Mouse (Mus musculus) midbrain, embryonic 11.5 days (tissue): ENCODE data around the gene Slc38a11. TPM values are rescaled to one million over a fixed set of nuclear protein-coding genes. Genes with fewer than 3 reads are reported as not detected.
A peak's percentile ranks its signal among the peaks of the same experiment; 100 is the strongest.

Experiments used
- ATAC-seq: fragments of 200-750 bp; cut with Nextera tagmentation; 2 replicates; pipeline ENCODE4 v1.8.0; 2017; ENCODE audit warnings: moderate TSS enrichment, moderate library complexity; ENCODE audit not compliant: low FRiP score
- DNase-seq: peaks from one replicate; pipeline ENCODE4 v3.0.0; 2015; ENCODE audit warnings: low spot score; ENCODE audit errors: missing footprints
- H3K27ac ChIP-seq: fragments of 300-500 bp; sonication (generic); 2 replicates; pipeline ENCODE4 v1.5.1; 2014; ENCODE audit warnings: low read depth, low read length
- H3K27me3 ChIP-seq: fragments of 300-500 bp; sonication (generic); 2 replicates; pipeline ENCODE4 v1.6.1; 2014; ENCODE audit warnings: mild to moderate bottlenecking, low read length, moderate library complexity, mixed read lengths; ENCODE audit not compliant: control insufficient read depth, insufficient read depth
- H3K36me3 ChIP-seq: fragments of 300-500 bp; sonication (generic); 2 replicates; pipeline ENCODE4 v1.6.1; 2014; ENCODE audit warnings: mild to moderate bottlenecking, low read length, moderate library complexity, mixed read lengths; ENCODE audit not compliant: control insufficient read depth, insufficient read depth
- H3K4me1 ChIP-seq: fragments of 300-500 bp; sonication (generic); 2 replicates; pipeline ENCODE4 v1.6.1; 2014; ENCODE audit warnings: low read length; ENCODE audit not compliant: control insufficient read depth, insufficient read depth
- H3K4me2 ChIP-seq: fragments of 300-500 bp; sonication (generic); 2 replicates; pipeline ENCODE4 v1.6.1; 2014; ENCODE audit warnings: mild to moderate bottlenecking, moderate library complexity
- H3K4me3 ChIP-seq: fragments of 300-500 bp; sonication (generic); 2 replicates; pipeline ENCODE4 v1.5.1; 2014; ENCODE audit warnings: low read depth, low read length
- H3K9ac ChIP-seq: fragments of 300-500 bp; sonication (generic); 2 replicates; pipeline ENCODE4 v1.6.1; 2014; ENCODE audit warnings: low read length
- H3K9me3 ChIP-seq: fragments of 300-500 bp; sonication (generic); 2 replicates; pipeline ENCODE4 v1.6.1; 2016; ENCODE audit warnings: low read length; ENCODE audit not compliant: control insufficient read depth
- WGBS: fragments of 180-500 bp; shearing (Covaris S2); extraction: QIAGEN DNeasy Blood & Tissue Kit; methylation state at CpG from one replicate; pipeline ENCODE4 v1.1.7; 2014; 5-methylcytosine and 5-hydroxymethylcytosine counted together
- polyA plus RNA-seq: library from polyadenylated mRNA; unstranded; fragments of >200 nt; fragmentation: Nextera tagmentation; extraction: Ambion mirVana; gene quantifications from 2 replicates; pipeline ENCODE4 v1.2.1, GENCODE M21; 2014

The Slc38a11 gene
- polyA plus RNA-seq, 1 experiment from 2014 or later, result 0.68 TPM

GRCm38 (mm10) chr2:65382485-65382884, 18.7 kb upstream of the Slc38a11 start:
- DNase-seq (no peak), ATAC-seq (no peak)
- WGBS, result 83% methylated on average over 4 of the region's 4 CpGs
- no peaks in the 10 kb centered on the region for H3K9me3 ChIP-seq
- no peak overlapping the region for H3K4me2 ChIP-seq
- H3K4me3 ChIP-seq, result no peak overlapping the region
- no peaks in the 10 kb centered on the region for H3K36me3 ChIP-seq
- H3K27ac ChIP-seq, result no peak overlapping the region
- H3K4me1 ChIP-seq, result no peaks in the 10 kb centered on the region
- H3K9ac ChIP-seq, result no peak overlapping the region
- no peaks in the 10 kb centered on the region for H3K27me3 ChIP-seq

- H3K4me3 ChIP-seq, result no peak overlapping the region
- no peak overlapping the region for H3K9ac ChIP-seq
- ATAC-seq (no peak), DNase-seq (no peak)
- H3K27ac ChIP-seq, result no peak overlapping the region
- 56% methylated on average over 4 of the region's 4 CpGs for WGBS
- H3K27me3 ChIP-seq, result no peaks in the 10 kb centered on the region
- no peaks in the 10 kb centered on the region for H3K9me3 ChIP-seq
- H3K4me2 ChIP-seq, result no peak overlapping the region
- H3K4me1 ChIP-seq, result no peaks in the 10 kb centered on the region
- H3K36me3 ChIP-seq, result no peaks in the 10 kb centered on the region
These were observed 14.6 kb upstream of the Slc38a11 start for GRCm38 (mm10) chr2:65378425-65378824.

- Histone ChIP-seq H3K27me3 (no peaks in the 10 kb centered on the region), H3K4me3 (no peak overlapping the region), H3K27ac (no peak overlapping the region), H3K4me1 (no peaks in the 10 kb centered on the region), H3K9me3 (no peaks in the 10 kb centered on the region), H3K9ac (no peak overlapping the region), H3K36me3 (no peaks in the 10 kb centered on the region), H3K4me2 (no peak overlapping the region)
- 93% methylated on average over 5 of the region's 5 CpGs for WGBS
- no peak for ATAC-seq
- DNase-seq, result no peak
These were observed 10.6 kb upstream of the Slc38a11 start for GRCm38 (mm10) chr2:65374410-65374809.

GRCm38 (mm10) chr2:65373076-65373475, 9.2 kb upstream of the Slc38a11 start:
- ATAC-seq, result no peak
- 94% methylated on average over 4 of the region's 4 CpGs for WGBS
- DNase-seq, result no peak

GRCm38 (mm10) chr2:65360736-65361475, 2.9 kb downstream of the Slc38a11 start:
- peak; percentile 64 for ATAC-seq
- DNase-seq, result peak; percentile 86

More at GRCm38 (mm10) chr2:65373076-65373475, 9.2 kb upstream of the Slc38a11 start:
- Histone ChIP-seq H3K4me2 (no peak overlapping the region), H3K4me3 (no peak overlapping the region), H3K9me3 (no peaks in the 10 kb centered on the region), H3K4me1 (no peaks in the 10 kb centered on the region), H3K9ac (no peak overlapping the region), H3K27ac (no peak overlapping the region), H3K36me3 (no peaks in the 10 kb centered on the region), H3K27me3 (no peaks in the 10 kb centered on the region)

GRCm38 (mm10) chr2:65347367-65347766, 16.5 kb downstream of the Slc38a11 start:
- WGBS, result 68% methylated on average over 4 of the region's 4 CpGs
- Histone ChIP-seq H3K4me2 (no peak overlapping the region), H3K4me3 (no peak overlapping the region), H3K9ac (no peak overlapping the region), H3K4me1 (no peaks in the 10 kb centered on the region), H3K27ac (no peak overlapping the region), H3K27me3 (no peaks in the 10 kb centered on the region), H3K36me3 (no peaks in the 10 kb centered on the region), H3K9me3 (no peaks in the 10 kb centered on the region)
- no peak for DNase-seq
- ATAC-seq, result no peak

More at GRCm38 (mm10) chr2:65360736-65361475, 2.9 kb downstream of the Slc38a11 start:
- H3K4me1 ChIP-seq, result peaks cover 17% of the 10 kb centered on the region
- H3K27ac ChIP-seq, result no peak overlapping the region; the same call in 1 of the 2 replicates
- no peak overlapping the region for H3K4me3 ChIP-seq
- no peaks in the 10 kb centered on the region for H3K36me3 ChIP-seq
- H3K9me3 ChIP-seq, result no peaks in the 10 kb centered on the region
- no peak overlapping the region for H3K9ac ChIP-seq
- WGBS, result 33% methylated on average over 9 of the region's 9 CpGs
- H3K27me3 ChIP-seq, result no peaks in the 10 kb centered on the region; the same call in 1 of the 2 replicates
- peak overlapping the region; percentile 15; the same call in 1 of the 2 replicates for H3K4me2 ChIP-seq

GRCm38 (mm10) chr2:65346915-65347314, 16.9 kb downstream of the Slc38a11 start:
- Histone ChIP-seq H3K27me3 (no peaks in the 10 kb centered on the region), H3K4me3 (no peak overlapping the region), H3K27ac (no peak overlapping the region), H3K9ac (no peak overlapping the region), H3K36me3 (no peaks in the 10 kb centered on the region), H3K9me3 (no peaks in the 10 kb centered on the region), H3K4me2 (no peak overlapping the region), H3K4me1 (no peaks in the 10 kb centered on the region)
- no peak for DNase-seq
- no peak; the same call in 1 of the 2 replicates for ATAC-seq
- 61% methylated on average over 1 of the region's 1 CpGs for WGBS

- no peak overlapping the region for H3K4me2 ChIP-seq
- H3K9ac ChIP-seq, result no peak overlapping the region
- no peaks in the 10 kb centered on the region for H3K36me3 ChIP-seq
- no peaks in the 10 kb centered on the region; the same call in 1 of the 2 replicates for H3K4me1 ChIP-seq
- H3K9me3 ChIP-seq, result no peaks in the 10 kb centered on the region
- H3K4me3 ChIP-seq, result no peak overlapping the region
- H3K27me3 ChIP-seq, result no peaks in the 10 kb centered on the region
- no peak overlapping the region for H3K27ac ChIP-seq
- DNase-seq (no peak), ATAC-seq (no peak)
- WGBS, result 92% methylated on average over 5 of the region's 5 CpGs
These were observed 17.8 kb downstream of the Slc38a11 start for GRCm38 (mm10) chr2:65346037-65346436.

- DNase-seq (no peak), ATAC-seq (peak; percentile 25; the same call in 1 of the 2 replicates)
- Histone ChIP-seq H3K36me3 (no peaks in the 10 kb centered on the region), H3K27me3 (no peaks in the 10 kb centered on the region), H3K4me3 (no peak overlapping the region), H3K4me2 (no peak overlapping the region), H3K27ac (no peak overlapping the region), H3K4me1 (no peaks in the 10 kb centered on the region; the same call in 1 of the 2 replicates), H3K9ac (no peak overlapping the region), H3K9me3 (no peaks in the 10 kb centered on the region)
- 85% methylated on average over 10 of the region's 10 CpGs for WGBS
These were observed 21.8 kb downstream of the Slc38a11 start for GRCm38 (mm10) chr2:65342057-65342456.
